Mouse (Mus musculus): ENCODE measurements around the gene Fgfbp1. TPM values are rescaled to one million over a fixed set of nuclear protein-coding genes. Genes with fewer than 3 reads are reported as not detected.

Fgfbp1 gene
- polyA plus RNA-seq, 1 experiment from 2014 or later, result 0.35 TPM

Other genes with a start within 250 kb of the Fgfbp1 start
- gene Bst1, start 162.9 kb downstream of the Fgfbp1 start, polyA plus RNA-seq (2014; fragmentation: Nextera tagmentation; extraction: Ambion mirVana), result 1.4 and 1.8 TPM in 2 replicates
- 53.8 and 54.1 TPM in 2 replicates for gene Fbxl5, start 160.1 kb downstream of the Fgfbp1 start, polyA plus RNA-seq (2014; fragmentation: Nextera tagmentation; extraction: Ambion mirVana)
- gene Cd38, start 113.2 kb downstream of the Fgfbp1 start, polyA plus RNA-seq (2014; fragmentation: Nextera tagmentation; extraction: Ambion mirVana), result 23.4 and 25.3 TPM in 2 replicates
- gene Gm7879, start 68.6 kb downstream of the Fgfbp1 start, polyA plus RNA-seq (2014; fragmentation: Nextera tagmentation; extraction: Ambion mirVana), result 0.35 TPM in 1 of 2 replicates, not detected in the other
- gene Prom1, start 120.3 kb upstream of the Fgfbp1 start, polyA plus RNA-seq (2014; fragmentation: Nextera tagmentation; extraction: Ambion mirVana), result 9.8 and 11.3 TPM in 2 replicates
- 25.6 and 26.1 TPM in 2 replicates for gene Tapt1, start 244.8 kb upstream of the Fgfbp1 start, polyA plus RNA-seq (2014; fragmentation: Nextera tagmentation; extraction: Ambion mirVana)